Mouse (Mus musculus) mouse trophoblast stem cell (cell line): ENCODE data around the gene Oas2.

ENCODE experiments used
- in situ Hi-C, 2 experiments: fragments of 300-500 bp; cut with MseI, MboI; formaldehyde crosslinking; loops; 2 replicates in 1 of 2; 3 replicates in 1 of 2; pipeline ENCODE4 v1.15.1; 2025

Oas2 gene

GRCm38 (mm10) chr5:120696865-120697264 lies 52.8 kb downstream of the Oas2 start:
- in situ Hi-C loops = no loop called here

GRCm38 (mm10) chr5:120696057-120696743 lies 53.5 kb downstream of the Oas2 start:
- in situ Hi-C loops = no loop called here

GRCm38 (mm10) chr5:120694695-120695074 lies 55.0 kb downstream of the Oas2 start:
- in situ Hi-C loops = no loop called here

- in situ Hi-C loops = no loop called here
Measured at GRCm38 (mm10) chr5:120693931-120694694, 55.5 kb downstream of the Oas2 start.

- in situ Hi-C loops = no loop called here
Measured at GRCm38 (mm10) chr5:120692034-120692433, 57.6 kb downstream of the Oas2 start.

DNA sequence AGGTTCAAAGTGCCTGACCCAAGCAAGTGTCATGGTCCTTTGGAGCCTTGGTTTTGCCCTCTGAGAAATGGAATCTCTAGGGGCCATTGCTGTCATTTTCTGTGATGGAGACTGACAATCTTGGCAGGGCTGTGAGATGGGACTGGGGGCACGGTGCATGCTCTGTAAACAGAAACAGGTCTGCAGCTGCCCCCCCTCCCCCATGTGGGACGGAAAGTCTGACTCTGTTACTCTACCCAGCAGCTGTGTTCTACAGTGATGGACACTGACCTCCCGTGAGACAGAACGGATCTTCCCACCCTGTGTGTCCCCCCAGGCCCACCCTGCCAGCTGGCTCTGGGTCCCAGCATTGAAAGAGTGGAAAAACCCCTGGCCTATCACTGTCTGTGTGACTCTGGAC lies 59.2 kb downstream of the Oas2 start:
- in situ Hi-C loops = no loop called here

- in situ Hi-C loops = no loop called here
Measured at GRCm38 (mm10) chr5:120688434-120688833, 61.2 kb downstream of the Oas2 start.

DNA sequence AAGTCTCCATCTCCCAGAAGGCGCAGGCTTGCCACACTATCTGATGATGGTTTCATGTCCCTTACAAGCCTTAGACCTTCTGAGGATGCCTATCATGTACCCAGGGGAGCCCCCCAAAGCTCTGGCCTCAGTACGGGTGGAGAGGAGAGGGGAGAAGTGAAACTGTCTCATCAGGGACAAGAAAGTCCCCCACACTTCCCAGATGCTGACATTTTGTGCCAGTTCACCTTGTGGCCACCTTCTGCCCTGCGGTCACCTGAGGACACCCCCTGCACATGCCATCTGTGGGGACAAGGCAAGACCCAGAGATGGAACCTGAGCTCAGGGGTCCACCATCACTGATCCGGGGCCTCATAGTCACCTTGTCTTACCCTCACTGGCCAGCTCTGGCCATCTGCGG lies 61.8 kb downstream of the Oas2 start:
- in situ Hi-C loops = no loop called here

GRCm38 (mm10) chr5:120687484-120687851 lies 62.2 kb downstream of the Oas2 start:
- in situ Hi-C loops = no loop called here

DNA sequence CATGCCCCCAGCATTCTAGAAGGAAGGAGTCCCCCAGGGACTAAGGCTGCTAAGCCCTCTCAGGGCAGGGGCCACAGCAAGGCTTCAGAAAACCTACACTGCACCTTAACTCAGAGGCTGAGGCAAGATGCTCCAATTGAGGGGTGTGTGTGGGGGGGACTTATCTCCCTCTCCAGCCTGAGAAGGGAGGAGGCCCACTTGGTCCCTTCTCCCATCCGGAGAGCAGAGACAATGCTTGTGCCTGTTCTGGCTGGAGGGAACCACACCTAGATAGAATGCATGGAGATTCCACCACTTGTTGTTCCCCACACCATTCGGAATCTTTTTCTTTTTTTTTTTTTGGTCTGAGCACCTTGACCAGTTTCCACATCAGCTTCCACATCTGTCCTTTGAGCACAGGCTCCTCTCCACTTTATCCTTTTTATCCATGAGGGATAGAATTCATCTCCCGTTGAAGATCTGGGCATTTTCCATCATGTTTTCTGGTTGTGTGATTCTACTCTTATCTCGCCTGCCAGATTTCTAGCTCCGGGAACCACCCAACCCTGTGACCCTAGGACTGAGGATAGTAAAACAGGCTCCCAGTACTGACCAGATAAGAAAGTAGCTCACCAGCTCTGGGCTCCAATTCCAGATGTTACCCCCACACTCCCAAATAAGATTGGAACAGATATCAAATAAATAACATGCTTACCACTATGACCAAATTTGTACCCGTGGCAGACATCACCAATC lies 62.7 kb downstream of the Oas2 start:
- in situ Hi-C loops = no loop called here

DNA sequence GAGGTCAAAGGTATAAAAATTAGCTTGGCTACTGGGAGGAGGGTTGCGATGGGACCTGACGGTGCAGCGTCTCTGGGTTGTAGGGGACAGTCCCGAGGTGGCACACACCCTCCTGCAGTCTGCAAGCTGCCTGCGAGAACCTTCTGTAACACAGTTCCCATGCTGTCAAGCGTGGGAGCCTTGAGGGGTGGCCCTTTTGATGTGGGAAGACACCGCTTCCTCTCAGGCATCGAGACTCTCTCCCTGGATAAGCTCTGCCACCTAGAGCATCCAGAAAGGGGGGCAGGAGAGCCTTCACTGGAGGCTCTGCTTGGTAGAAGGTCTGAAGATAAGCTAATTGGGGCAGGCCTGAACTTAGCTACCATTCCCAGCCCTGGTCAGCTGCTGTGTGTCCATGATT lies 64.0 kb downstream of the Oas2 start:
- in situ Hi-C loops = no loop called here

DNA sequence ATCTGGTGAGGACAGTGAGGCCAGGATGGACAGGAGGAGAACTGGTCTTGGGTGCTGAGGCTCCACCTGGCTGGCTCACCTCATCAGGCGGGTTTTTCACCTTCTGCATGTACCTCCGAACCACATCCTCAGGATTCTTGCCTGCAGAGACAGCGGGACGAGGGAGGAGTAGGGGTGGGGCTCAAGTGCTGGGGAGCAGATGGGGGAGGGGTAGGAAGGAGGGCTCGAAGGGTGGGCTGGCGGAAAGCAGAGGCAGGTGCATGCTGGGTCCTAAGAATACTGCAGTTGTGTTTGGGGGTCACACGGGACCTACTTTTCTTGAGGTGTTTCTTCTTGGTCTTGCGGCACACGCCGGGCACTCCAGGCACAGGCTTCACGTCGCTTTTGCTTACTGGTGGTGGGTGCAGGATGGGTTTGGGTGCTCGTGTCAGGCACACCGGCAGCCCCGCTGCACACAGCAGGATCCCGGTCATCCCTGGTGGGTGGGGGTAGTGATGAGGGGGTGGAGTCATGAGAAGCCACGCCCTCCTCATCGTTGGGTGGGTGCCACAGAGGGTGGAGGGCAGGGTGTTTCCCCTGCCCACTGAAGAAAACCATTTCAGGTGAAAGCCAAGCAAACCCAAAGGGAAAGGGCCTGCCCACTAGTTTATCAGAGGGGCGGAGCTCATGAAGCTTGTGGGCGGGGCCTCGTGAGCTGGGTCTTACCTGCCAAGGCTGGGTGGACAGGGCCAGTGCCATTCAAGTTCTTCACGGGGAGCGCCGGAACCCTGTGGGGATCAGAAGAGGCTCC lies 66.5 kb downstream of the Oas2 start:
- in situ Hi-C loops = no loop called here

DNA sequence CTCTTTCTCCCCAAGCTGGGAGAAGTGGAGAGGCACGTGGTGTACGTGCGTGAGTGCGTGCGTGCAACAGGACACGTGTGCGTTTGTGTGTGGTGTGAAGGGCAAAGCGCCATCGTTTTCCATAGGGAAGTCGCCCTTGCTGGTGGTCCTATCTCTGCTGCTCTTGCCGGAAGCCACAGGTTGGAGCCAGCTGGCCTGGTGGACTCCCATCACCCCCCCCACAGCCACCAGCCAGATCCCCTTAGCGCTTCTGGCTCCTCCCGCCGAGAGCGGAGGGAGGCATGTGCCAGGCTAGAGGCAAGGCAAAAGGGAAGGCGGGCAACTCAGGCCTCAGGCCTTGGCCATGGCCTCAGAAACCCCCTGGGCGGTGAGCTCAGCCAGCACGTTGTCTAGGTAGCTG lies 68.7 kb downstream of the Oas2 start:
- in situ Hi-C loops = no loop called here
